Mouse (Mus musculus) Patski (cell line): ENCODE measurements around the gene Gm20388. TPM values are rescaled to one million over a fixed set of nuclear protein-coding genes. Genes with fewer than 3 reads are reported as not detected.

ENCODE experiments used
- ATAC-seq: fragments of 100-300 bp; one replicate; pipeline ENCODE4 v1.8.0; 2021
- CTCF ChIA-PET: fragments of 350-600 bp; sonication (Branson Sonifier 250); formaldehyde crosslinking; loops from one replicate; lab custom pipeline; 2022; ENCODE audit warnings: inconsistent platforms; lab: Charles Lee
- POLR2A ChIA-PET: fragments of 350-600 bp; sonication (Branson Sonifier 250); formaldehyde crosslinking; loops from one replicate; lab custom pipeline; 2022; ENCODE audit warnings: antibody characterized with exemption, inconsistent platforms; lab: Charles Lee
- DNase-seq: peaks from one replicate; pipeline ENCODE4 v3.0.0-alpha.2; 2011; ENCODE audit warnings: low read depth, low spot score
- H3K27me3 ChIP-seq: fragments of 371-371 bp; one replicate; pipeline ENCODE4 v1.5.1; 2021
- CTCF ChIP-seq: fragments of 100-300 bp; IDR thresholded peaks from one replicate; pipeline ENCODE4 v1.5.1; 2021
- in situ Hi-C: fragments of 300-500 bp; cut with MboI; formaldehyde crosslinking; loops from 3 replicates; pipeline ENCODE4 v1.11.1; 2018; ENCODE audit warnings: low pct_unique_long_range_greater_than_20kb, mixed read lengths
- polyA plus RNA-seq: library from polyadenylated mRNA; unstranded; gene quantifications from one replicate; pipeline ENCODE4 v1.2.3, GENCODE M21; 2021

Gm20388 gene
- polyA plus RNA-seq, 1 experiment from 2014 or later, result 86.7 TPM

DNA sequence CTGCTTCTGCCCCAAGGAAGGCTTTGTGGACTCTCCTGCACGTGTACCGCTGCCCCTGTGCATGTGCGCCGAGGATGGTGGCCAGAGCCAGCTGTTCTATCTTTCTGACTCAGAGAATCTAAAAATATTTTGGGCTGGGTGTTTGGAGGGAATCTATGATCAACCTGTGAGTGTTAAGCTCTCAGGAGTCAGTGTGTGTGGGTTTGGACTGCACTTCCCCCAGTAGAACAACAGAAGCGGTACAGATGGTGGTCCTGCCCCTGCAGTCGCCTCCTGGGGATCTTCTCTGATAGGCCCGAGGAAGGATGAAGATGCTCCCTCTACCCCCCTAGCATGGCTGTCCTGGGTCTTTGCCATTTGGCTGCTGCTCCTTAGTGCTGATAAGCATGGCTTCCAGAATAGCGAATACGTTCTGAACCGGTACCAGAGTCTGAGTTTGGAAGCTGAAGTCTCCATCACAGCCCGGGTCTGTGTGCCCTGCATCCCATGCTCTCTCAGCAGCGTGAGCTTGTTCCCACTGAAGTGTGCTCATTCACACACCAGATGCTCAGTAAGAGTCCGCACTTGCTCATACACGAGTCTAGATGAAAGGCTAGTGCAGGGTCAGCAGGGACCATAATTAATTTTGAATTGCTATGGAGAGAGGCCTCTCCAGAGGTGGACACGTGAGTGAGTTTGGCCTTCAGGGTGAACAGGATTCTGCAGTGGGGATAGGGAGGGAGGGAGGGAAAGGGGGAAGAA, 233.4 kb downstream of the Gm20388 start:
- ATAC-seq, result no peak
- DNase-seq, result no peak
- in situ Hi-C loops, result no loop called here
- ChIA-PET CTCF (no interaction called here), POLR2A (no interaction called here)
- no peak for TF ChIP-seq CTCF
- no peaks in the 10 kb centered on the region for H3K27me3 ChIP-seq

DNA sequence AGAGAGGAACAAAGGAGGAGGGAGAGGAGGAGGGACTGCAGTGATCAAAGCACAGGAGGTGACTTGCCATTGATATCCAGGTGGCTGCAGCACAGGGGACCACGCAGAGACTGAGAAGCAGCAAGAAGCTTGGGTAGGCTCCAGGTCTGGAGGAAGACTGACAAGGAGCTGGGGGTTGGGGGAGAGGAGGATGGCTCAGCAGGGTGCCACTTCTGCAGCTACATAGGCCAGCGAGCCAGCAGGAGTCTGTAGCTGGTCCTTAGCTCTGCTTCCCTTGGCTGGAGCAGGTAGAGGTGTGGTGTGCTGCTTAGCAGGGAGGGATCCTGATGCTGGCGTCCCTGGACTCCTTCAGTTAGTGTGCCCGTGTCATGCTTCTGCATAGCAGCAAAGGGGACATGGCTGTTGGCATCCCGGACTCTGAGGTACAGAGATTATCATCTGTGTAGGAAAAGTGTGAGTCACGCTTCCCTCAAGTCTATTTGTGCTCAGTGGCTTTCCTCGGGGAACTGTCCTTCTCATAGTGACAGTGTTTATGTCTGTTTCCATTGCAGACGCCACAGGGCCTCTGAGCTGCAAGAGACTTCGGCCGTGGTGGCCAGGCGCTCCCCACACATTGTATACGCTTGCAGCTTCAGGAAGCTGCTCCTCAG, 234.1 kb downstream of the Gm20388 start:
- CTCF ChIA-PET, result no interaction called here
- H3K27me3 ChIP-seq, result no peaks in the 10 kb centered on the region
- in situ Hi-C loops, result no loop called here
- ATAC-seq (no peak), DNase-seq (no peak)
- POLR2A ChIA-PET, result no interaction called here
- TF ChIP-seq CTCF, result no peak

DNA sequence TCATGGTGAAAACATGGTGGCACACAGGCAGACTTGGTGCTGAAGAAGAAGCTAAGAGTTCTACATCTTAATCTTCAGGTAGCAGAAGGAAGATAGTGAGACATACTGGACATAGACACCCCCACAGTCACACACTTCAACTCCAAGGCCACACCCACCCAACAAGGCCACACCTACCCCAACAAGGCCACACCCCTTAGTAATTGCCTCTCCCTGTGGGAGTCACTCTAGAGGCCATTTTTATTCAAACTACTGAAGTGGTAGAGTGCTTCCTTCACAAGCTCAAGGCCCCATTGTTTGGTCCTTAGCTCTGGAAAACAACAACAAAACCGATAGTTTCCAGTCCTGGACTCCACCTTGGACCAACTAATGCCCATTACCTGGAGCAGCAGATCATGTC, 235.4 kb downstream of the Gm20388 start:
- in situ Hi-C loops, result no loop called here
- ATAC-seq (no peak), DNase-seq (no peak)
- TF ChIP-seq CTCF, result no peak
- CTCF ChIA-PET, result no interaction called here
- no peaks in the 10 kb centered on the region for H3K27me3 ChIP-seq
- POLR2A ChIA-PET, result no interaction called here

DNA sequence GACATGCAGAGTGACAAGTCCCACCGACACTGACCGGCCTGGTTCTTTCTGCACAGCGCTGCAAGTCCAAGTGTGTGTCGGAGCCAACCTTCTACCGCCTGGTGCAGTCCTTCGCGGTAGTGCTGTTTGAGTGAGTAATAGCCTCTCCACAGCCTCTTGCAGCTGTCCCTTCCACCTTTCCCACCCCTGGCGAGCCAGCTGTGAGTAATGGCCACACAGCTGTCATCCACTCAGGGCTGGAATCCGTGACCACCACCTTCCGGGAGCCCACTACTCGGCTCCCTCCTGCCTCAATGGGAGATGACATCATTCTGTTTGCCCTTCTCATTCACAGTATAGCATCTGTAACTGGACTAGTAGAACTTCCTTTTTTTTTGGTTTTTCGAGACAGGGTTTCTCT, 239.4 kb downstream of the Gm20388 start:
- in situ Hi-C loops, result no loop called here
- ChIA-PET POLR2A (no interaction called here), CTCF (no interaction called here)
- no peak for TF ChIP-seq CTCF
- ATAC-seq (no peak), DNase-seq (no peak)
- H3K27me3 ChIP-seq, result no peaks in the 10 kb centered on the region

DNA sequence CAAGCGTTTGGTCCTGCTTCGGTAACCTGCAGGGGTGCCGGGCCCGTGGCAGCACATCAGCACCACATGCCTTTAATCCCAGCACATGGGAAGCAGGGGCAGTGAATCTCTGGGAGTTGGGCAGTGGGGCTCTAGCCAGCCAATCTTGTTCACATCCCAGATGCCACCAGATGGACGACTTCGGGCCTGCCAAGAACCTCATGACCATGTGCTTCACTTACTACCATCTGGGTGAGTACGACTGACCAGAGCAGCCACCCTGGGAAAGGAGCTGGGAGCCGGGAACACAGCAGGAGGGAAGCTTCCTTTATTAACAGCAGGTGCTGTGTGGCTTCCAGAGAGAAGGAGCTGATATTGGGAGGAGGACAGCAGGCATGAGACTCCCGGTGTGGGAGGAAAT, 240.5 kb downstream of the Gm20388 start:
- no peak for TF ChIP-seq CTCF
- DNase-seq (no peak), ATAC-seq (no peak)
- ChIA-PET POLR2A (no interaction called here), CTCF (interaction anchor here (1.0 kb wide), 2 partner anchors 12 to 28 kb away, joined by 3 read pairs; no protein-coding TSS in a partner anchor)
- in situ Hi-C loops, result no loop called here
- H3K27me3 ChIP-seq, result no peaks in the 10 kb centered on the region

DNA sequence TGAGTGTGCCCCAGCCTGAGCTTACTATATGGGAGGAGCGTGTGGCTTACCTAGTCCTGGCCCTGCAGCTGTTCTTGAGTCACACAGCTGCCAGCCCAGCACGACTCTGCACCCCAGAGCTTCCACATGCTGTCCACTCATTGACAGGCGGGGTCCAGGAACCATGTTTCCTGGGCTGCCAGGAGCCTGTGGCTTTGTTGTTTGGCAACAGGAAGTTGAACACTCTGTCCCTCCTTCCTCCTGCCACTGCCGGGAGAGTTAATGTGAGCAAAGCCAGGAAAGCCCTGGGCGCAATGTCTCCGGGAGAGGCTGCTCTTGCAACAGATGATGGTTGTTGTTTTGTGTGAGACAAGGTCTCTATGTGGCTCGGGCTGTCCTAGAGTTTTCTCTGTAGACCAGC, 242.0 kb downstream of the Gm20388 start:
- no peak for DNase-seq
- TF ChIP-seq CTCF, result no peak
- ChIA-PET POLR2A (no interaction called here), CTCF (interaction anchor here (1.0 kb wide), 1 partner anchor 49 kb away, joined by 3 read pairs; no protein-coding TSS in a partner anchor)
- no peaks in the 10 kb centered on the region for H3K27me3 ChIP-seq
- in situ Hi-C loops, result no loop called here
- no peak for ATAC-seq

DNA sequence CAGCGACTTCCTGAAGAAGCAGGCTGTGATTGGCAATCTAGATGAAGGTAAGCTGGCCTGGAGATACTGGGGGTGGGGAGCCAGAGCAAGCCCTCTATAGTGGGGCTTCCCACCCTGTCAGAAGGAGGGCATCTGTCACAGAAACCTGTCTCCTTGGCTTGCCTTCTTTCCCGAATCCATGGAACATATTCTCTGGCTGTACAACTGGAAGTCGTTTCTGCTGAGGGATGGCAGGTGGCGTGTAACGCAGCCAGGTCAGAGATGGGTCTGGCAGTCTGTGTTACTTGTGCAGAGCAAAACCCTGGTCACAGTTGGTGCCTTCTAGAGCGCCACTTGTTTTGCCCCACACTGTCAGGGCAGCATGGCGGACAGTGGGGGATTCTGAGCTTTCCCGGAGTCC, 249.7 kb downstream of the Gm20388 start:
- no peak for DNase-seq
- H3K27me3 ChIP-seq, result no peaks in the 10 kb centered on the region
- no peak for TF ChIP-seq CTCF
- POLR2A ChIA-PET, result no interaction called here
- CTCF ChIA-PET, result interaction anchor here (0.8 kb wide), 1 partner anchor 16 kb away, joined by 3 read pairs; no protein-coding TSS in a partner anchor
- in situ Hi-C loops, result no loop called here
- ATAC-seq, result no peak

DNA sequence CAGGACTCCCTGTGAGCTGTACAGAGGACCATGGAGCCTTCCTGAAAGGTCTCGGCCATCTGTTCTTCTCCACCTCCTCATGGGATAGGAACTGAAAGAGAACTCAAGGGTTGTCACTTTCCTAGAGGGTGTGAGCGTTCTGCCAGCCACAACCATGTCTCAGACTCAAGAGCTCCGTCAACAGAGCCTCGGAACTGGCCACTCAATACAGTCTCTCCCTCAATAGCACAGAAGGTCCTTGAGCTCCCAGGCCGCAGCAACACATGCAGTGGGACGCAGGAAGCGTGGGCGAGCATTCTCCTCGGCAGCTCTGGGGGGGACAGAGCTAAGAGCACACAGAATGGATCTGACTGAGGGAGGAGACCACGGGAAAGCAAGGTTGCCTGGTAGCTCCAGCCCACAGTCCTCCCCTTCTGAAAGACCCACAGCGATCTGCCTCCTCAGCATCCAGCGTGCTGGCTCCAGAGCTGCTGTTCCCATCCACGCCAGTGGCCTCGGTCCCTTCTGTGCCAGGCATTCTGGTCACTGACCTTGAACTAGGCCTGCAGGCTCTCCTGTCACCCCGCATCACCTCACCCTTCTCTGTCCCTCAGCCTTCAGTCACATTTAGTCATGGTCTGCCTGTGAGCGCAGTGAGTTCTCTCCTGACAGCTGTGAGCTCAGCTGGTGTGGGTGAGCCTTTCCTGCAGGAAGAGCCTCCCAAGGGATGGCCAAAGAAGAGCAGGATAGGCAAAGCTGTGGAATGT, 251.2 kb downstream of the Gm20388 start:
- in situ Hi-C loops, result no loop called here
- ATAC-seq (no peak), DNase-seq (no peak)
- H3K27me3 ChIP-seq, result no peaks in the 10 kb centered on the region
- ChIA-PET POLR2A (no interaction called here), CTCF (no interaction called here)
- no peak for TF ChIP-seq CTCF

DNA sequence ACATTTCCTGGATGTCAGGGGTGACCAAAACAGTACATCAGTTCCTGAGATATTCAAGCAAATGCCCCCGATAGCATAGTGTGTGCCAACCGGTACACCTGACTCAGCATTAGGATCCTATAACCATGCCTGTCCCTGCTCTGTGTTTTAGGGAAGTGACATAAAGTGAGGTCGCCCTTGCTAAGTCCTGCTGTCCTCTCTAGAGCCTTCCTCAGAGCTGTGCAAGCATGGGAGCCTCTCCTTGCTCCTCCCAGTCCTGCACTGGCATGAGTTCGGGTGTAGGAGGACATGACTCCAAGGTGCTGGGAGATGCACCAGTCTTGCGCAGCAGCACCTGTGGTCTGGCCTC, 251.7 kb downstream of the Gm20388 start:
- ChIA-PET POLR2A (no interaction called here), CTCF (interaction anchor here (1.1 kb wide), 1 partner anchor 11 kb away, joined by 3 read pairs; no protein-coding TSS in a partner anchor)
- in situ Hi-C loops, result no loop called here

DNA sequence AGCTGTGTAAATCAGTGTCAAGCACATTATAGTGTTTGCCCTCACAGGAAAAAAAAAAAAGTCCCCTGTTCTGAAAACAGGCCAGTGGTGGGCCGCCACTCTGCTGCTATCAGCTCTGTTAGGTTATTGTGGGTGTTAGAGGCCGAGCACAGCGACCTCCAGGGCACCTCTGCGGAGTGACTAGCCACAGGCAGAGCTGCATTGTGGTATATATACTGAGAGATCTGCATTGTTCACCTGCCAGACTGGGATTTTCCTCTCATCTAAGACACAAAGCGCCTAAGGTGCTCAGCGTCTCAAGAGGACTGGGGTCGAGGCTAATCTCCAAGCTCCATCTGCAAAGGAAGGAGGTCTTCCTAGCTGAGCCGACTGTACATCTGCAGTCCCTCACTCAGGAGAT, 252.7 kb downstream of the Gm20388 start:
- DNase-seq (no peak), ATAC-seq (no peak)
- ChIA-PET POLR2A (no interaction called here), CTCF (interaction anchor here (1.1 to 1.9 kb wide), 2 partner anchors 12 to 48 kb away, joined by 3 to 5 read pairs; no protein-coding TSS in a partner anchor)
- no peaks in the 10 kb centered on the region for H3K27me3 ChIP-seq
- in situ Hi-C loops, result no loop called here
- no peak for TF ChIP-seq CTCF

More for the DNA sequence above, 251.7 kb downstream of the Gm20388 start:
- no peaks in the 10 kb centered on the region for H3K27me3 ChIP-seq
- DNase-seq (no peak), ATAC-seq (no peak)
- no peak for TF ChIP-seq CTCF
